Mouse (Mus musculus) right cerebral cortex, postnatal 36 days (tissue): Measurements from ENCODE around the gene Fshr.
"Not testable (repeated sequence)": the region's sequence is repeated elsewhere in the genome, so short reads cannot be mapped to it uniquely, and the experiment has no call there.

Experiments used
- DNase-seq, 2 experiments: peaks; one replicate each; pipeline ENCODE4 v3.0.0; 2022; ENCODE audit warnings: low spot score in 2 of 2, mixed read lengths in 1 of 2

The Fshr gene

DNA sequence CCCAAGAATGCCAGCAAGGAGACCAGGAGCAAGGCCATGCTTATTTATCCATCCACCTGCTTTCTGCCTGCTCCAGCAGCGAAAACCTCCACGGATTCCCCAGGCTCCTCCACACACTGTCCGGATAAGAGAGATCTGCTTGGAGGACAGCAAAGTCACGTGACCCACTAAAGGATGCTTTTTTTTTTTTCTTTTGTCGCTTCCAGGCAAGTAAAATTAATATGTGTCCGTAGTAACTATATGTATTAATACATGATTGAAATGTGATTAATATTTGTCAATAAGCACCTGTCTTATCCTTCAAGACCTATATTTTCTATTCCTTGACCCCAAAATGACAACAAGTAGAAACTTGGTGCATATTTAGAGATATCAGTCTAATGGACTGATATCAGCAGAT lies at the start of gene Fshr:
TSS of gene Fshr (minus strand) at position 101 of the 400 bp plus-strand sequence.
- DNase-seq: no peak

DNA sequence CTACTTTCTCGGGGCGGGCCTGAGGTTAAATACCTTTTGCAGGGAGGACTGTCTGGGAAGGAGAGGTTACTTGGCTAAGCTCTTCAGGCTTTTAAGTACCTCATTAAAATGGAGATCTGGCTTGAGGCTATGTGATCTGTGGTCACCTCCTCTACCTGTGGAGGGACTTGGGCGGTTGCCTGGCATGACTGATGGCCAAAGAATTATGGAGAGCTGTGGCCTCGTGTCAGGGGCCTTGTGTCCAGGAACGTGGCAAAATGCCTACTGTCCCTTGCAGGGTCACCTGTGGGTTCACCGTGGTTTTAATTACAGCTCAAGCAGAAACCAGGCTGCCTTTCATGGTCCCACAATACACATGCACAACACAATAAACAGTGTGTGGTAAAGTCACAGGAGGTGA lies 1.7 kb upstream of the Fshr start:
- DNase-seq: no peak

- DNase-seq: no peak
Measured at GRCm38 (mm10) chr17:89173545-89173944, 26.9 kb downstream of the Fshr start.

GRCm38 (mm10) chr17:89164773-89165172 lies 35.7 kb downstream of the Fshr start:
- DNase-seq: no peak

DNA sequence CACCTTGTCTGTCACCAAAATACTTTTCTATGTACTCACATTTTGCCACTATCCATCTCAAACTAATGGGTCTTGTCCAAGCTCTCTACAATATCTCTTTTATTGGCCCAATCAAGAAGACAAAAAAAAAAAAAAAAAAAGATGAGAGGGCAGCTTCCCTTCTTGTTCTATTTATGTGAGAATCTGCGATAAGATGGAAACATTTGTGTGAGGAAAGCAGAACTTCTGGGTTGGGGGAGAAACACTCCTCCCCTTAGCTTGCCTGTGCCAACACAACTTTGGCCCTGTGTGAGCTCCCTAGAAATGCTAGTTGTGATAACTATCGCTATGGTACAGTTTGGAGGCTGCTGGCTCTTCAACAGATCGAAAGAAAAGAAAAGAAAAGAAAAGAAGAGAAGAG lies 38.0 kb downstream of the Fshr start:
- DNase-seq: no peak

DNA sequence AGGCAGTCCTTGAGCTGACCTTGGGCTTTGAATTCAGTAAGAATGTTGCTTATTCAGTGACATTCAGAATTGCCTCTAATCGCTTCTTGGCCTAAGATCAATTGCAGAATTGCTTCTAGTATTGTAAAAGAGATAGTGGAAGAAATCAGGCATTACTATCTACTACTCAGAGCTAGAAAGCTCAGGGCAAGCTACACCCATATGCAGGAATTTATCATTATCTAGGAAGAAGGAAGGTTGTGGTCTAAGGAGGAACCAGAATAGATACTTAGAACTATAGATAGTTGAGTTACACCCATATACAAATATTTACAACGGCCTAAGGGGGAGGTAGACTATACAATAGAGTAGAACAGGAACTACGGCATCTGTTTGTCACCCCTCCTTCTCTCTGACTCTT lies 41.1 kb downstream of the Fshr start:
- not testable (repeated sequence) for DNase-seq

- no peak for DNase-seq
Measured at GRCm38 (mm10) chr17:89144806-89145205, 55.7 kb downstream of the Fshr start.

DNA sequence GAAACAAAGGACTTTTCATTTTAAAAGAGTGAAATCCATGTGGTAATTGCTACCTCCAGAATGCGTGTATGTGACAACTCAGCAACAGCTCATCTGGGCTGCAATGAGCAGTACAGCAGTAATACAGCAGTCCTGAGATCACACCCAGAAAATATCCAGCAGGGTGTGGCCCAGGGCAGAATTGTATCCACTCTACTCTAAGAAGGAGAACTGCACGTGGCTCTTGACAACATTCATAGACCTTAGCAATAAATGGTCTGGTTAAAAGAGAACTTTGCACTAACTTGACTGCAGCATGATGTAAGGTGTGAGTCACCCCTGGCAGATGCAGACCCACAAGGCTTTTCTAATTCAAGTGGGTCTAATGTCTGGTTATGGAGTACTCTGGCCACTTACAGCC lies 80.5 kb downstream of the Fshr start:
- no peak for DNase-seq

DNA sequence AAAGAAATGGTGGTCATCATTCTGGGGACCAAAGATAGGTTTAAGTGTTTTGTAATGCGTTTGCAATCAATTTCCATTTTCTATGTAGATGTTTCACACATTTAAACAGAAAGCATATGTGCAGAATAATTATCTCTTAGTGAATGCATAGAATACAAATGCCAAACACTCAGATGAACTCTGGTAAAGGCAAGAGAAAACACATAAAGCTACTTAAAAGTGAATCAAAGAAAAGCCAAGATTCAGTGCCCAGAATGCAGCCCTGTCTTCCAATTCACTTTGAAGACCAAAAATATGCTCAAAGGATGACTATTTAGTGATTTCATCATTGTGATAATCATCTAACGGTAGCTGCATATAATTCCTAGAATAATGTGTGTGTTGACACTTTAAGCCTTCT lies 81.2 kb downstream of the Fshr start:
- no peak for DNase-seq

DNA sequence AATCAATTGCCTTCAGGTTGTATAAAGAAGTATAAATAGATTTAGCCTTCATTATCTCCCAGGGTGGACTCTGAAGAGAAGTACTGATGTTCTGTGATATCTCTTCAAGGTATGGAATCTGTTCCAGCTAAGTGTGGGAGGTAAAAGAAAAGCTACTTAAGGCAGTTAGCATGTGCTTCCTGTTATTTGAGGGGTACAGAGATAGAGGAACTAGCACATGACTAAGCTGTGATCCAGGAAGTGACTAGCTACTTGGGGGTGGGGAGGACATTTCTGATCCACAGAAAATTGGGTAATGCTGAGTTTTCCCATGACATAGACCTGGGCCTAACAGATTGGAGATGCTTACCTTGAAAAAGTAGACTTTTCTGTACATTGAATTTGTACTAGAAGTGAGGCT lies 86.5 kb downstream of the Fshr start:
- DNase-seq: no peak

- no peak for DNase-seq
Measured at GRCm38 (mm10) chr17:89100719-89101350, 99.6 kb downstream of the Fshr start.

GRCm38 (mm10) chr17:89099733-89100132 lies 100.7 kb downstream of the Fshr start:
- DNase-seq: not testable (repeated sequence)

DNA sequence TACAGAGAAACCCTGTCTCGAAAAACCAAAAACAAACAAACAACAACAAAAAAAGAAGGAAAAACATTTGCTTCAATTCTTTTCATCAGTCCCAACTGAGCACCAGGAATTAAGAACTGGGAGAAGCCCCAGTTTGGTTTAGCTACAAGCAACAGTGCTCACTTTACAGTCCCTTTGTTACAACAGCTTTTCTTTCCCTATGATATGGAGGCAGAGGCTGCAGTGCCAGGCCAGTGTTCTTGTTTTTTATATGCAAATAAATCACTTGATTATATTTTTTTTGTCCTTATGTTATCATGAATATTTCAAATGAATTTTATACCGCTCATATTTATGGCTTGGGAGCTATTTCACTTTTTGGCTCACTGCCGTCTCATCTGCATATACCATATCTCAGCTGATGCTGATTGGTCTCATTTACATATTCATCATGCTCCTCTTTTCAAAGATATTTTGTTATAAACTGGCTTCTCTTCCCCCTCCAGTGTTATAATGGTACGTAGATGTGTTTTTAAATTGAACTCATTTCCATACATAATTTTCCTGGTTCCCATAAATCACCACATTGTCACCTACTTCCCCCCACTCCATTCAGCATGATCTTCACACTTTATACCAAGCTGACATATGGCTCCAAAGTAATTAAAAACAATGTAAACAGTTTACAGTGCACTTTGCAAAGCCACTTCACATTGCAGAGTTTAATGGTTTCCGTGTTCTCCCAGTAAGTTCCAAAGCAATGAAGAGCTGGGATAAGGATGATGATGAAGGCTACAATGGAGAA lies 110.6 kb downstream of the Fshr start:
- no peak for DNase-seq

- DNase-seq: no peak
Measured at GRCm38 (mm10) chr17:89082897-89083296, 117.6 kb downstream of the Fshr start.

GRCm38 (mm10) chr17:89079706-89080105 lies 120.8 kb downstream of the Fshr start:
- DNase-seq: no peak

- DNase-seq: no peak
Measured at GRCm38 (mm10) chr17:89064327-89065095, 136.0 kb downstream of the Fshr start.

- DNase-seq: no peak
Measured at GRCm38 (mm10) chr17:89062348-89062949, 138.0 kb downstream of the Fshr start.

GRCm38 (mm10) chr17:89051031-89051563 lies 149.4 kb downstream of the Fshr start:
- DNase-seq: no peak

GRCm38 (mm10) chr17:89049071-89049470 lies 151.4 kb downstream of the Fshr start:
- DNase-seq: no peak

GRCm38 (mm10) chr17:89046016-89046415 lies 154.5 kb downstream of the Fshr start:
- DNase-seq: no peak

GRCm38 (mm10) chr17:89036723-89037122 lies 163.8 kb downstream of the Fshr start:
- peak; percentile 6 to 50 for DNase-seq

DNA sequence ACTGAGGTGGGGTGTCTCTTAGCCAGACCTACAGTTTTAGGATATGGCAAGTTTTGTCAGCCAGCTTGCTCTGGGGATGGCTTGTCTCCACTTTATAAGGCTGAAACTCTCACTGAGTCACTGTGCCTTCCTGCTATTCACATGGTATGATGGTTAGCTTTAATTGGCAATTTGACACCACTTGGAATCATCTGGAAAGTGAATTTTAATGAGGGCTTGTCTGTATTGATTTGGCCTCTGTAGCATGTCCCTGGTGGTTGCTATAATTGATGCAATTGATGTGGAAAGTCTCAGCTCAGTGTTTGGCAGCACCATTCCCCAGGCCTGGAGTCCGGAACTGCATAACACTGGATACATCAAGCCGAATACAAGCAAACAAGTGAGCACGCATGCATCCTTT lies 164.4 kb downstream of the Fshr start:
- no peak for DNase-seq
